Mouse (Mus musculus): ENCODE data around the gene Gm4969.

- TF ChIP-seq GATA1 (IDR thresholded peaks at IDR 0.05; ENCODE audit: borderline replicate concordance, low read length) (no peak), FLI1 (IDR thresholded peaks at IDR 0.05; ENCODE audit: low read length) (no peak)
These were observed 43.7 kb downstream of the Gm4969 start for GRCm38 (mm10) chr7:19074494-19074893.

Measured in megakaryocyte, embryonic 14.5 days (primary cell).